Mouse (Mus musculus): ENCODE data around the gene Zfp503.
A peak's percentile ranks its signal among the peaks of the same experiment; 100 is the strongest.

Zfp503 gene

DNA sequence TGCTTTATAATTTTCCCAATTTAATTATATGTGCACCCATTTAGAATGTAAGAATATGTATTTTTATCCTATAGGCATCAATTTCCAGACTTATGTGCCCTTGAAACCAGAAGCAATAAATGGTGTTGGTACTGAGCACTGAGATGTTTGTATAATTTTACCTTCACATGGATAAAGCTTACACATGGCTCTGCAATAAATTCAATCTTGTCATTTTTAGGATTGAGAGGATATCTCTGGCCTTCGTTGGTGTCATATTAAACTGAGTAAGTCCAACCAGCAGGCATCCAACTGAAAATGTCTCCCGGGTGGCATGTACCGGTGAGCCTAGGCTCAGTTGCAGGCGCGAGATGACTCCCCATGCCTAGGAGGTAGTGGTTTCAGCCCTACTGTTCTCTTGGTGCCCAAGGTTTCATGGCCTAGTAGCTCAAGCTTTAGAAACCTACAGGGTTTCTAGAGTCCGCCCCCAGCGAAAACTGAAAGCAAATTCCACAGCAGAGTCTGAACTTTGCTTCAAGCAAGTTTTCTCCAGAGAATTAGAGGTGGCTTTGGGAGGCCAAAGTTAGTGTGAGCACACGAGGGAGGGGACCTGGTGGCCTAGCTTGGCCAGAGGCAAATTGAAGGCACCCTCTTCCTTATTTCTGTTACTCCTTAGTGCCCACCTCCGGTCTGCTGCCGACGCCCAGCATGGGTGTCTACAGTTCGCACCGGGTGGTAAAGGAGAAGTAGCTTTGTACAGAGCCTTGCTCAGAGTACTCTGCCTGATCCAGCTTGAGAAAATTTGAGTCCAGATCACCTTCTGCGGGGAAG lies 4.1 kb upstream of the Zfp503 start:
- DNase-seq, result no peak

DNA sequence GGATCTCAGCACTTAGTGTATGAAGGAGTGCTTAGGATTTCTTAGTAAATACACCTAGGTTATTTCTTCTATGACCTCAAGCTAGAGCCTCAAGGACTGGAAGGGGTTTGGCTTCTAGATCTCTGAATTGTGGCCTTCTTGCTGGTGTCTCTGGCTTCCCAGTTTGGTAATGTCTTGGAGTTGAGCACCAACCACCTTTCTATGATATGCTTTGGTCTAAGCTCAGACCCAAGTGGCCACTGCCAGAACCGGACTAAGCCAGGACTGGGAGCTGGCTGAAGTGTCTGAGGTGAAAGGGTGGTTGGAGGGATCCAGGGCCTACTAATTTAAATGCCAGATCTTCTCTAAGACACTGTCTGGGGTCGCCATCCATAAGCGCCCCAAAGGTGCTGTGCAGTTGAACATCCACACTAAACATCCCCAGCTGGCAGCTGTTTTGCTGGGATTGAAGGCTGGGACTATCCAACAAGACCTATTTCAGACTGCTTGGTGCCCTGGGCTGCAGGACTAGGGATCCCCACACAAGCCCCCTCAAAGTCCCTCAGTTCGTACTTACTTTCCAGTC lies 3.0 kb upstream of the Zfp503 start:
- DNase-seq, result no peak

DNA sequence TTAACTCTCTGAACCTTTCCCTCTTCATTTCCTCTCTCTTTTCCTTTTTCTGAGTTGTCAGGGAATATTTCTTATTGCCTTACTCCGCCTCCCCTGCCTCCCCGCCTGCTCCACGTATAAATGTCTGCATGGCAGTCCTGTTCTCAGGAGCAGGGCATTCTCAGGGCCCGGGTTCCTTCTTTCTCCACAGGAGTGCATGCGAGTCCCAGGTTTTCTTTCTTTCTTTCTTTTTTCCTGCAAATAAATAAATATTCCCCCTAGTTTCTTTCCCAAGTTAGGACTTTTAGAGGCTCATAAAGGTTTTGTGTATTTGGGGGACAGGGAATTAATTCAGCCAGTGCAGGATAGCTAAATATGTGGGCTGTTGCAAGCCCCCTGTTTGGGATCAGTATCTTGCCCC lies 2.5 kb upstream of the Zfp503 start:
- no peak for DNase-seq

DNA sequence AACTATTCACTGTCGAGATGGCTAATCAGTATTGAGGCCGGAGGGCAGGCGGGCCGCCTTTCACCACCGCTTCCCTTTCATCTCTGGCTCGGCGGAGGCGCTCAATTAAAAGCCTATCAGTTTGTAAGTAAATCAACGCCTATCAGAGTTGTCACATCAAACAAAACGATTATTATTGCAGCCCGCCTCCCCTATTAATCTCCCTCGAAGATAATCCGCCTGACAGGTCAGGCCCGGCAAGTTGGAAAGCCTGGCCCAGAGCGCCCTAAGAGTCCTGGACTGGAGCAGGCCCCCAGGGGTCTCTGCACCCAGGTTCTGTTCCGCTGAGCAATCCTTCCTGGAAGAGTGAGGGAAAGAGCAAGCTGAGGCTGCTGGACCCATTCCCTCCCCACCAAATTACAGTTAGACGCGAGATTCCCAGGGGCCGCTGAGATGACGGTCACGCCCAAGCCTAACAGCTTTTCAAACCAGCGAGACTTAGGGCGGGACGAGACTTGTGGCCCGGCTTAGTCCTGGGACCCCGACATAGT lies 1.9 kb upstream of the Zfp503 start:
- DNase-seq, result no peak

DNA sequence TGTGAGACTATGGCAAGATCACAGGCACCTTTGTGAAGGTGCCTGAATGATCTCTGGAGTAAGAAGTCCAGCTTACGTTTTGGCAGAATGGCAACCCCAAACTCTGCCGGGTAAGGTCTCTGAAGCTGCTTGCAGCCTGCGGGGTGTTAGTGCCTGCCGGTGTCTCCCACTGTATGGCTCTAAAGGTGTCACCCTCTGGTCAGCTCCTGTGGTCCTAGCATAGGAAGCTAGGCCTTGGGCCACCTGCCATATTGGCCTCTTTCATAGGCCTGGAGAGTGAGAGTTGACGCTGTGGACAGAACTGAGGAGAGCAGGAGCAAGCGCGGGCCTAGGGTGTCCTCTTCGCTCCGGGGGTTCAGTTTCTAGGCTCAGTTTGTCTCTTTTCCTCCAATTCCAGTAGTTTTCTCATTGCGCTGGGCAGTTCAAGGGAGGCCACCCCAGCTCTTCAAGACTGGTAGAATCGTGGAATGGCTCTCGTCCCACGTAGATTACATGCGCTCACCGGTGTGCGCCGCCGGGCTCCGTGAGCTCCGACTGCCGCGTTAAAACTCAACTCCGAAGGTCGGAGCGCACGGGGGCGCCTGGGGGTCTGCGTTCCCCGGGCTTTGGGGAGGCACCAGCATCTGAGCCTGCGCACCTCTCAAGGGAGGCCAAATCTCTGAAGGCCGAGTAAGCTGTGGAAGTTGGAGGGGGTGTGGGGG lies 1.1 kb upstream of the Zfp503 start:
- DNase-seq, result no peak

DNA sequence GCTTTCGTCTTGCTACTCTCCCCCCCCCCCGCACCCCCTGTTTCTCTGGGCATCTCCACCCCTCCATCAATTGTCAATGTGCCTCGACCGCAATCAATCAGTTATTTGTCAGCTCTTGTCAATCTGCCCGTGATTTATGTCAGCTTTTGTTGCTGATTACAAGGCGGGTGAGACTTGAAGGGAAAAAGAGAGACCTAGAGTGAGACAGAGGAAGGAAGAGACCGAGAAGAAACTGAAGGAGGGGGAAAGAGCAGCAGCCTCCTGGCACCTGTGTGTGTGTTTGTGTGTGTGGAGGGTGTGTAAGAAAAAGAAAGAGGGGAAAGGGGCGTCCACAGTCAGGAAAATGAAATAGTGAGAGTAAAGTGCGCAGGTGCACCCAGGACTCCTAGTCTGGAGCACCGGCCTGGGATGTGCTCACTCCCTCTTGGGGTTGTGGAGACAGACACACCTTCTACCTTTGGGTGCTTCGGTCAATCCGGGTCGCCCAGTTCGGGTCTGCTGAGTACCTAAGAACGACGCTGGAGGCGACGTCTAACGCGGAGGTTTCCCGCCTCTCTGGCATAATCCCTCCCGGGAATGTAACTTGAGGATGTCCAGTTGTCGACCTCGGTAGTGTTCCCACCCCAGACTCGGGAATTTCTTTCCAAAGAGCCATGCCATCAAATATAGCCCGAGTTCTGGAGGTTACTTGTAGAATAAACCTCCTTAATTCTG lies 667 bp downstream of the Zfp503 start:
- DNase-seq, result peak in 1 of 2 experiments; percentile 16

DNA sequence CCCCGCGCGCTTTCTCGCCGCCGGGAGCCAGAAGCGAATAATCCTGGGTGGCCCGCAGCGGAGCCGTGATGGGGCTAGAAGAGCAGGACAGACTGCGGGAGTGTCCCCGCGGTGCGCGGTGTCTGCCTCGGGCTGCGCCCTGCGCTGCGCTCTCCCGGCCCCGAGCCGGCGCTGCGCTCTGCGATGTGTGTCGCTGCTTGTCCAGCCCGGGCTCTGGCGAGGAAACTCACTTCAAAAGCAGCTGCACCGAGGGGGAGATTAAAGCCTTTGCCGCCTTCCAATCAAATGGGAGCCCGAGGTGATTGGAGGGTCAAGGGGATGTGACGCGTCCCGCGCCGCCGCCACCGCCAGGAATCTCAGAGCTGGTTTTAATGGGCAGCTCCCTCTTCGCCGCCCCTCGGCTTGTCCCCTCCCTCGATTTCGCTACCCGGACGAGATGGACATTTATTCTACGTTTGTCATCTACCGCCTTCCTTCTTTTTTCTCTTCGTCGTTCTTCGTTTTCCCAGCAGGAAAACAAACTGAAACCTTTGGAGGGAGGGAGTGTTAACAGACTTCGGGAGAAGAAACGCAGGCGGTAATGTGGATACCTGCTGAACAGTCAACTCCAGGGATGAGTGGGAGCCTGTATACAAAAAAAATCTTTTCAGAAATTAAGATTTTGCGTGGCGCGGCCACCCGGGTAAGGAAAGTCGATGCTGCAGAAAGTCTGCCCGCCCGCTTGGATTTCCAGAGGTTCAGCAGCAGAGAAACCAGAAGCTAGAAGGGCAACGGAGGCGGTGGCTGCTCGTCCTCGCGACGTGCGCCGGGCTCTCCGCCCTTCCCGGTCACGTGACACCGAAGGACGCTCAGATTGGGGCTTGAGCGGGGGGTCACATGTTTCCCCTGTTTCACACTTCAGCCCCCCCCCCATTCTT lies 1.5 kb downstream of the Zfp503 start:
- peak; percentile 72 to 76 for DNase-seq

DNA sequence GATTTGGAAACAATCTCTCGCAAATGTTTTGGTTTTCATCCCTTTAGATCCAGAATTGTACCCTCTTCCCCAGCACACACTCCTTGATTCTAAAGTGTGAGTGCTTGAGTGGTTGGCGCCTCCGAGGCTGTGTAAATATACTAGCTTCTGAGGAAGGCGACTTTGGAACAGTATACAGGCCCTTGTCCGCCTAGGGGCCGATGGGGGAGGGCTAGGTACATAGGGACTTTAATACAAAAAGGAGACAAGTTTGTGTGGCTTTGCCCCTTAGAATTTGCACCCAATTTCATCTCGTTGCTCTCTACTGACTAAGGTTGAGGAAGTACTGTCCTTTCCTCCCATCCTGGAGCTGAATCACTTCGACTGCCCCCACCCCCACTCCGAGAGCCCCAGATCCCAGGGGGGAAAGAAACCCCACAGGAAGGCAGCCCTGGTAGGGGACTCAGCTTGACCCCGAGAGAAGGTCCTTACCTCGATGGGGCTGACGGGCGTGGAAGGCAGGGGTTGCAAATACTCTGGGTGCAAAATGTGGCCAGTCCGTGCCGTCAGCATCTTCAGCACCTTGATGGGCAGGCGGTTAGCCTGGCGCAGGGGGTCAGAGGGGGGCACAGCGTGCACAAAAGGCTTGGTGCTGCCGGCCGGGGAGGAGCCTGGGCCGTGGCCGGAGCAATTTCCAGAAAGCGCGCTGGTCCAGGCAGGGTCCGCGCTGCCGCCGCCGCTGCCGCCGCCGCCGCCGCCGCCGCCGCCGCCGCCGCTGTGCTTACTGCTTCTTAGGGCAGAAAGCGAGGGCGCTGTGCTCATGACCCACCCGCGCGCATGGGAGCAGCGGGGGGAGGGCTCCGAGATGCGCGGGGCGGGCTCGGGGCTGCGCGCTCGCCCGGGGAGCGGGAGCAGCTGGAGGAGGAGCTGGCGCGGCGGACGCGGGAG lies 2.4 kb downstream of the Zfp503 start:
- no peak for DNase-seq

DNA sequence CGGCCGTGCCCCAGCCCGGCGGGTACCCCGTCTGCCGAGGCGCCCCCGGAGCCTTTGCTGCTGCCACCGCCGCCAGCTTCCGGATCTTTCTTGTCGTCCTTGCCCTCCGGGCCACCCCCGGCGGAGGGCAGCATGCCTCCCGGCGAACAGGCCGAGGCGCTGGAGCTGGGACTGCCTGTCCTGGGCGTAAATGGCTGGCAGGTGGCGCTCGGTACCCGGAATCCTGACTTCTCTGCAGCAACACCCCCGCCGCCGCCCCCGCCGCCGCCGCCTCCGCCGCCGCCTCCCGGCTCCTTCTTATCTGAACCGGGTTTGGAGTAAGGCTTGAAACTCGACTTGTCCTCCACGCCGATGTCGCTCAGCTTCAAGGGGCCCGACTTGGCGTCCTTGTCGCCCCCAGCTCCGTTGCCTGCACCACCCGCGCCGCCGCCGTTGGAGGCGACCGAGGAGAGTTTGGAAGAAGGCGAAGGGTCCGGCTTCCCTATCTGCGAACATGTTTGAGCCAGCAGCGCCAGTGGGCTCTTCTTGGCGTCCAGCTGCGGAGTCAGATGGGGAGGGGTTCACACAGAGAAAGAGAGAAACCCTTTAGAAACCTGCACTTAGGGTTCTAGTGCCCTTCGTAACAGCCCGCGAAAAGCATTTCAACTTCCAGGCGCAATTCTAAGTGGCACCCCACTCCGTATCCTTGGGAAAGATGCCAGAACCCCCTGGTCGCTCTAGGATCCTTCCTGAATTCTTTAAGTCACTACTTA lies 3.2 kb downstream of the Zfp503 start:
- peak; percentile 78 to 79 for DNase-seq

DNA sequence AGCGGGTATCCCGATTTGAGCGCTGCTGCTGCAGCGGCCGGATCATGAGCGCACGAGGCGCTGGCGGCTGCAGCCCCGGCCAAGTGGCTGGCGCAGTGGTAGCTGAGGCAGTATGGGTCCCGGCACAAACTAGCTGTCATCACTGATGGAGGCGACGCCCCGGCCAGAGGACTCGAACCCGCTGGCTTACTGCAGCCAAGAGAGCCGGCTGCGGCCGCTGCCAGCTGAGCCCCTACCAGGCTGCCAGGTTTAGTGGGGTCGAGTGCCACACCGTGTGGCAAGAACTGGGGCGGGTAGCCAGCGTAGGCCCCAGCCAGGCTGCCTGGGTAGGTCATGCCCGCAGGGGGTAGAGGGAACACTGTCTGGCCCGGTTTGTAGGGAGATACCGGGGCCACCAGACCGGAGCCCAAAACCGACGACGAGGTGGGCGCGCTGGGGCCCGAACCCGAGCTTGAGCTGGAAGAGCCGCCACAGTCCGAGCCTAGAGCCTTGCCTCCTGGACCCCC lies 3.9 kb downstream of the Zfp503 start:
- no peak for DNase-seq

DNA sequence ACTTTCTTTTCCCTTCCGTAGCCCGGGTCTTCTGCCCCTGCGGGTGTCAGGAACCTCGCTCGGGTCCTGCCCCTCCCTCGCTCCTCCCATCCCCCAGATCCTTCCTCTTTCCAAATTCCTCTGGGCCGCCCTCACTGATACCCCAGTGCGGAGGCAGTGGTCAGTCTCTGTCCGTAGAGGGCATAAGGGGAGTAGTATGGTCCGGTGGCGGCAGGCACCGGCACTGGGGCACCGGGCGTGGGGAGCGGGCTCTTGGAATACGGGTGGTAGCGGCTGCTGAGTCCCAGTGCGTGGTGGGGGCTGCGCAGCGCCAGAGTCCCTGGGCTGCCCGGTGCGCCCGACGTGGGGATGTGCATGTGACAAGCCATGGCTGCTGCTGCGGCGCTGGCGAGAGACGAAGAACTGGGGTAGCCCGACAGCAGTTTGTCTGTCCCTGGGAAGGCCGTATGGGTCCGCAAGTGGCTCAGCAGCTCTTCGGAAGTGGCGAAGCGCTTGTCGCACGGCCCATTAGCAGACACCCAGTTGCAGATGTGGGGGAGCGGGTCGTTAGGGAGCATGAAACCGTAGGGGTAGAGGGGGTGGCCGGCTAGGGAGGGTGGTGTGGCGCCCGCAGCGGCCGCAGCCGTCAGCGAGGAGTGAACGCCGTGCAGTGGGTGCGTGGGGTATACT lies 4.5 kb downstream of the Zfp503 start:
- no peak for DNase-seq

DNA sequence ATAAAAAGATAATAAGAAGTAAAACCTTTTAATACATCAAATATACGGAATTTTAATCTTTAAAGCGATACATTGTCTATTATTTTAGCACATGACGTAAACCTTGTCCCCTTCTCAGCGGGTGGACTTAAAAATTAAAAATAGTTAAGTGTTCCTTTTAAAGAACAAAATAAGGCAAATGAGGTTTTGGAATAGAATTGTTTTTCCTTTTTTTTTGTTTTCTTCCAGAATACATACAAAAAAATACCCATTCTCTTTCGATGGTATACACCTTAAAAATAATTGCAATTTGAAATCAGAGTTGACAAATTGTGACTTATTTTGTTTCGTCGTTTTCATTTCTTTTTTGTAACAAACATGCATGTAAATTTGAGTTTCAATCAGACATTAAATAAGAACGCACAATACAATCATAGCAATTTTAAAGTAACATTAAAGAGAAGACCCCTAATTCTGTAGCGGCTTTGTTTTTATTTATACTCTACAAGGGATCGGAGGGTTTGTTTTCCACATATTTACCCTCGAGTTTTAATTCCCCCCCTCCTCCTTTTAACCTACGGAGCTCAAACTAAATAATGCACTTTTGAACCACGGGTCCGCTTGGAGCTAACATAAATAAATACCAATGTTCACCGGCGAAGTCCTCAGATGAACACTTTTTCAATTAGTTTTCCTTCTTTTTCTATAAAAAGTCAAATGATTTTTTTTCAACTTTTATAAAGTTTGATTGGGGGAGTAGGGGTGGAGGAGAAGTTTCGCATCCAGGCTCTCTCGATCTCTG lies 5.3 kb downstream of the Zfp503 start:
- DNase-seq, result no peak

DNA sequence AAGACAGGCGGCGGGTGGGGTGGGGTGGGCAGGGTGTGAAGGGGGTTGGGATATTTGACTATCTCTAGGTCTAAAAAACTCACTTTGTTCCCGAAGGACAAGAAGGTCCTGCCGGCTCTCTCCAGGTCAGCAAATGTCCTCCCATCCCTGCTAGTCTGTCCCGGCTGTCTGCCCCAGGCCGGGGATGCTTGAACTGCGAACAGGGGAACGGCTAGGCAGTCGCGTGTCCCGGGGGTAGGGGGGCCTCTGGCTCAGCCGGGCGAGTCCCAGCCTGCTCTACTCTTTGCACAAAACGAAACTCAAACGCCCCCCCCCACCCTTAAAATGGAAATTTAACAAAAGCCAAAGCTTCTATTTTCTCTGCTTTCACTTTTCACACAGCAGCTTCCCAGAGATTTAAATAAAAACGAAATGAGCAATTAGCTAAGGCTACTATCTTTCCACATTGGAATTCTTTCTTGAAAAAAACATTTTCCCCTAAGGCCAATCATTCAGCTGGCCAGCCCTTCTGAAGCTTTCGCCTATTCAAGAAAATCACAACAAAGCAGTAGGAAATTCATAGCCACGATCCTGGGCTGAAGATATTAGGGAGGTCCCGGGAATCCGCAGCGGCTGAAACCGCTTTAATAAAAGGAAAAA lies 6.0 kb downstream of the Zfp503 start:
- DNase-seq, result peak in 1 of 2 experiments; percentile 21

DNA sequence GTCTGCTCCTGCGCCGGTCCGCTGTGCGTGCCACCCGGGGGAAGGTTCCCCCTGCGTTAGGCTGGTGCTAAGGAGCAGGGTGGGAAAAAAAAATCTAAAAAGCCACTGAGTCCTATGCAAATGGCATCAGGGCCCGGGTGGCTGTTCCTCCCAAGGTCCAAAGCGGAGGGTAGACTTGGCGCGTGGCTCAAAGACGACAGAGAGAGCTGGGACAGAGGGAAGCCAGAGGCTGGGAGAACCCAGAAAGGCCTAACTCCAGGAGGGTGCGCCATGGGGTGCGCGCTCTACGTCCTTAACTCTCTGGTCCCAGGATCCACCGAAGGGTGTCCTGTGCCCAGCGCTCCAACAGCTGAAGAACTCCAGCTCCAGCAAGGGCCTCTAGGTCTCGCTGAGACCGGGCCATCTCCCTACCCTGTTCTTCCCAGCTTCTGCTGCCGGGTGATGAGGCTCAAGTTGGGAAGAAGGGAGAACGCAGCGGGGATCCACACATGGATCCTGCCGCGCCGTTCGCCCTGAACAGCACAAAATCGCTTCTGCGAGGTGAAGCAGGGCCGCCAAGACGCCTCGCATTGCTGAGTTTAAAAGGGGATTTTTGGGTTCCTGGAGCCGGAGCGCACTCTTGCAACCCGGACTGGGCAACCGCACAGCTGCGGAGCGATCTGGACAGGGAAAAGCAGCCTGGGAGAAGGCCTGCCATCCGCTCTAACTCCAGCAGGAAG lies 6.7 kb downstream of the Zfp503 start:
- no peak for DNase-seq

DNA sequence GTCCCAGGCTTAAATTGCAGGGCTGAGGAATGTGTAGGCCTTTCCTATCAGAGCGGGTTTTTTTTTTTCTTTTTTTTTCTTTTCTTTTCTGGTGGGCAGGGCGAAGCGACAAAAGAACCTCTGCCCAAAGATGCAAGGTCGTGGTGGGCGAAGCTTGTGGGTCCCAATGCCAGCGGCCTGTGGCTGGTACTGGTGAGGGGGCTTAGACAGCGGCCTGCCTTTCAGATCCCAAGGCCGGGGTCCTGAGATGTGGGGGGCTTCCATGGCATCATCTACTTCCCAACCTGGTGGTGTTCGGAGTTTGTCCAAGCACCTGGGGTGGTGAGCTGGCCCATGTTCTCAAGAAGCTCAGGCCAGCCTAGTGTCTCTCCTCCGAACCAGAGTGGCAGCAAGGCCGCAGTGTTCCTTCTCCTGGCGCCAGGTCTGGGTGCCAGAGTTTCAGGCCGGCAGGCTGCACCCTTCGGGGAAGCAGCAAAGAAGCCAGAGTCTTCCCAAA lies 7.3 kb downstream of the Zfp503 start:
- no peak for DNase-seq

DNA sequence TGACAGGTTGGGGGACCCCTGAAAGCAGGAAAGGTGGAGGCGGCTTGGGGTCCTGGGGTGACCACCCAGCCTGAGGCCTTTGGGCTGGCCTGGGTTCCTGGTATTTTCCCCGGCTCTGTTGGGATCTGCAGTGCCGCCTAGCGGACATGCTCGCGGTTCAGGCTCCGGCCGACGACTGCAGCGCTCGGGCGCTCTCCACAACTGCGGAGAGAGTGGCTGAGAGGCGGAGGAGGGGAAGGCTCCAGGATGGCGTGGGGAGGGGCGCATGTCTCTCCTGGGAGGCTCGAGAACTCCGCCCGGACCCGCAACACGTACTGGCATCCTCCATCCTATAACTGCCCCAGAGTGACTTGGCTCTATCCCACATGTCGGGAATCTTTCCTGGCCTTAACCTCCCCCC lies 7.9 kb downstream of the Zfp503 start:
- DNase-seq, result peak; percentile 67

DNA sequence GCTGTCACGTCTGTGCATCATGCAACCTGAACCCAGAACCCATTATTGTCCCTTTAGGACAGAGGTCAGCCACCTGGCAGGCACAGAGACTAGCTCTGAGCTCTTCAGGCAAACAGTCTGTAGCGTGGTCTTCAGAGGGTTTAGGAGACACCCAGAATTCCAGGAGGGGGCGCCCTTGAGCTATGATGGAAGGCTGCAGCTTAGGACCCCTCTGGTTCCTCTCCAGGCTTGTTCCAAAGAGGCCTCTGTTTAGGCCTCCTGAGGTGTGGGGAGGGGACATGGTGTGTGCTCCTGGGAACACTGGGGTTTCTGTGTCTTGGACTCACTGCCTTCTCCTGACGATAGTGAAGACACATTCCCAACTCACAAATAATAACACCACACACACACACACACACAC lies 20.4 kb downstream of the Zfp503 start:
- peak in 1 of 2 experiments; percentile 21 for DNase-seq

Data from cerebellum, postnatal 36 days (tissue).